In the genomic region with DNA sequence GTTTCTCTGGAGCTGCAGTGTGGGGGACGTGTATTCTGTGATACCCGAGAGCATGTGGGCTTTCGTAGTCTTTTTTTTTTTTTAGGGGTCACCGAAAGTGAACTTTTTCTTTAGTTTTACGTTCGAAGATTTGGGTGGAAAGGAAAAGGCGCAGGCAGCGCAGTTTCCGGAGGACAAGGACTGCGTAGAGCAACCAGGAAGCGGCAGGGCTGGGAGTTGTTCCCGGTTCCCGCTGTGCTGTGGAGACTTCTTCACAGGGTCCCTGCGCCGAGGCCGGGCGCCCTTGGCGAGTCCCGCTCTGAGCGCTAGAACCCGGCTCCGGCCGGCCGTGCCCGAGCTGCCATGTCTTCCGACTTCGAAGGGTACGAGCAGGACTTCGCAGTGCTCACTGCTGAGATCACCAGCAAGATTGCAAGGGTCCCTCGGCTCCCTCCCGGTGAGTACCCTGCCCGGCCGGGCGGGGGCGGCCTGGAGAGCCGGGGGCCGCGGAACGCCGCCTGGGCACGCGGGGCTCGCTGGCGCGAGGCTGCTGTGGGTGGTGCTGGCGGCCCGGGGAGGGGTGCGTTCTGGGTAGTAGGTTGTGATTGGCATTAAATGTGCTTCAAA, we compare ENCODE assay signal across 8 mouse cellular contexts. TPM values are rescaled to one million over a fixed set of nuclear protein-coding genes. Genes with fewer than 3 reads are reported as not detected.
DNase-seq lines count a peak whose midpoint lies in the region; ATAC-seq and TF ChIP-seq lines count a peak whose summit lies in the region.

TSS of gene Vti1a (plus strand) at position 187 of the 606 bp plus-strand sequence.

- intact Hi-C loops in gastrocnemius, adult 2 months (cut with DNase I): loop anchor here (10.0 kb wide), 1 partner anchor 241 kb away; no protein-coding TSS in a partner anchor
- intact Hi-C loops in left cerebral cortex, adult 2 months (cut with DNase I): loop anchor here (5.0 kb wide), 1 partner anchor 219 kb away; no protein-coding TSS in a partner anchor

- H3K9me3 ChIP-seq in hindbrain, postnatal 0 days (ENCODE audit: low read length): no peaks in the 10 kb centered on the region

- DNase-seq in ZHBTc4 (ENCODE audit: low read depth, low spot score): peak; percentile 96
- peak; percentile 91 for DNase-seq in gastrocnemius, adult 2 months
- peak; percentile 96 for DNase-seq in hindbrain, postnatal 0 days (ENCODE audit: low spot score)
- DNase-seq in left cerebral cortex, adult 2 months (ENCODE audit: extremely low spot score in 1 of 2, low spot score in 2 of 2): peak; percentile 87
- DNase-seq in right cerebral cortex, adult 2 months (ENCODE audit: low spot score in 2 of 2): peak; percentile 90 to 91
- peak; percentile 89 for DNase-seq in urinary bladder, postnatal 14 days (ENCODE audit: low spot score)

- H3K4me1 ChIP-seq in hindbrain, postnatal 0 days (ENCODE audit: insufficient read depth, low read length): peaks cover 4% of the 10 kb centered on the region; the same call in 1 of the 2 replicates

- H3K4me3 ChIP-seq in gastrocnemius, adult 2 months: peak within 1 kb of the TSS; percentile 94
- H3K4me3 ChIP-seq in hindbrain, postnatal 0 days (ENCODE audit: low read length): peak within 1 kb of the TSS; percentile 69
- peak within 1 kb of the TSS; percentile 100 for H3K4me3 ChIP-seq in left cerebral cortex, adult 2 months

- peak within 1 kb of the TSS; percentile 94 for H3K27ac ChIP-seq in gastrocnemius, adult 2 months
- peak within 1 kb of the TSS; percentile 73 for H3K27ac ChIP-seq in hindbrain, postnatal 0 days
- H3K27ac ChIP-seq in left cerebral cortex, adult 2 months: peak within 1 kb of the TSS; percentile 90

- peak; percentile 89 for ATAC-seq in common myeloid progenitor, adult 5-6 weeks (replicated peaks; ENCODE audit: low read depth, poor library complexity, severe bottlenecking)
- ATAC-seq in hindbrain, postnatal 0 days: peak; percentile 96
- ATAC-seq in megakaryocyte, adult 5-6 weeks (ENCODE audit: poor library complexity, severe bottlenecking): peak; percentile 85

- H3K4me2 ChIP-seq in hindbrain, postnatal 0 days (ENCODE audit: low read depth, low read length): peak within 1 kb of the TSS; percentile 97

- H3K36me3 ChIP-seq in hindbrain, postnatal 0 days (ENCODE audit: insufficient read depth, low read length): no peaks in the 10 kb centered on the region; the same call in 1 of the 2 replicates

- H3K27me3 ChIP-seq in hindbrain, postnatal 0 days (ENCODE audit: insufficient read depth, low read length): no peaks in the 10 kb centered on the region

- peak within 1 kb of the TSS; percentile 81 for H3K9ac ChIP-seq in hindbrain, postnatal 0 days (replicated peaks; ENCODE audit: low read length)

- under 1% methylated on average over 48 of the region's 48 CpGs for WGBS in hindbrain, postnatal 0 days

- peak; percentile 70 for TF ChIP-seq CTCF in gastrocnemius, adult 2 months (IDR thresholded peaks at IDR 0.05)
- peak; percentile 34; the same call in 1 of the 2 replicates for TF ChIP-seq CTCF in hindbrain, postnatal 0 days (IDR thresholded peaks at IDR 0.05; ENCODE audit: low read depth)
- TF ChIP-seq CTCF in left cerebral cortex, adult 2 months (IDR thresholded peaks at IDR 0.05): peak; percentile 56

RNA-seq across cellular contexts. Expression of gene Vti1a, which starts in this region (rescaled TPM):
- total RNA-seq in common myeloid progenitor, adult 5-6 weeks (2017): 49.9 and 62.6 TPM in 2 replicates
- 10 to 100 TPM; 18.9 to 20.3 TPM for total RNA-seq in gastrocnemius, adult 2 months (2021)
- total RNA-seq in hindbrain, postnatal 0 days (2014; rRNA removed): 37.6 and 43.1 TPM in 2 replicates
- 25.7 and 28.2 TPM in 2 replicates for polyA plus RNA-seq in hindbrain, postnatal 0 days (2015; fragmentation: Nextera tagmentation; extraction: Ambion mirVana)
- total RNA-seq in left cerebral cortex, adult 2 months (2021): 10 to 100 TPM; 66.2 to 67.0 TPM
- total RNA-seq in megakaryocyte, adult 5-6 weeks (2015): 20.9 and 23.0 TPM in 2 replicates
- 31.7 and 34.3 TPM in 2 replicates for total RNA-seq in megakaryocyte, adult 5-6 weeks (2017)

Comparison
In these comparisons a context has a peak if more than half of its experiments do, and no peak if none do; other contexts are left out.
1. Peak in every context shown above with its lines: DNase-seq, ATAC-seq, H3K4me3 ChIP-seq and H3K27ac ChIP-seq.